Mouse (Mus musculus) kidney, postnatal 0 days (tissue): ENCODE measurements around the gene Gm28269. TPM values are rescaled to one million over a fixed set of nuclear protein-coding genes. Genes with fewer than 3 reads are reported as not detected.

Source experiments
- ATAC-seq: fragments of 200-750 bp; cut with Nextera tagmentation; replicated peaks from 2 replicates; pipeline ENCODE4 v1.8.0; 2017; ENCODE audit warnings: low read depth, moderate number of reproducible peaks, moderate TSS enrichment, moderate library complexity; ENCODE audit not compliant: low FRiP score
- DNase-seq: peaks from one replicate; pipeline ENCODE4 v3.0.0-alpha.2; 2016; ENCODE audit warnings: low spot score
- H3K27ac ChIP-seq: fragments of 300-500 bp; sonication (generic); 2 replicates; pipeline ENCODE4 v1.5.1; 2014; ENCODE audit warnings: mild to moderate bottlenecking
- H3K27me3 ChIP-seq: fragments of 300-500 bp; sonication (generic); 2 replicates; pipeline ENCODE4 v1.6.1; 2014; ENCODE audit warnings: low read length, mixed read lengths; ENCODE audit not compliant: insufficient read depth
- H3K36me3 ChIP-seq: fragments of 300-500 bp; sonication (generic); 2 replicates; pipeline ENCODE4 v1.6.1; 2014; ENCODE audit warnings: low read length, mixed read lengths; ENCODE audit not compliant: insufficient read depth
- H3K4me1 ChIP-seq: fragments of 300-500 bp; sonication (generic); replicated peaks from 2 replicates; pipeline ENCODE4 v1.6.1; 2014; ENCODE audit warnings: antibody characterized with exemption, low read length, mixed read lengths; ENCODE audit not compliant: insufficient read depth
- H3K4me2 ChIP-seq: fragments of 300-500 bp; sonication (generic); 2 replicates; pipeline ENCODE4 v1.6.1; 2014; ENCODE audit warnings: mild to moderate bottlenecking, low read length, moderate library complexity, mixed read lengths
- H3K4me3 ChIP-seq: fragments of 300-500 bp; sonication (generic); replicated peaks from 2 replicates; pipeline ENCODE4 v1.5.1; 2014; ENCODE audit warnings: low read depth, low read length
- H3K9ac ChIP-seq: fragments of 300-500 bp; sonication (generic); 2 replicates; pipeline ENCODE4 v1.6.1; 2014; ENCODE audit warnings: low read depth, low read length
- H3K9me3 ChIP-seq: fragments of 300-500 bp; sonication (generic); replicated peaks from 2 replicates; pipeline ENCODE4 v1.6.1; 2016; ENCODE audit warnings: low read length, inconsistent platforms, mixed read lengths
- CTCF ChIP-seq: IDR thresholded peaks from 2 replicates; pipeline ENCODE4 v1.5.1; 2016; ENCODE audit warnings: antibody characterized with exemption, low read depth, mild to moderate bottlenecking, moderate library complexity
- WGBS: fragments of 180-500 bp; shearing (Covaris S2); extraction: QIAGEN DNeasy Blood & Tissue Kit; methylation state at CpG from one replicate; pipeline ENCODE4 v1.1.7; 2014; 5-methylcytosine and 5-hydroxymethylcytosine counted together
- polyA plus RNA-seq: library from polyadenylated mRNA; unstranded; fragments of >200 nt; fragmentation: Nextera tagmentation; extraction: Ambion mirVana; gene quantifications from 2 replicates; pipeline ENCODE4 v1.2.1, GENCODE M21; 2015

The Gm28269 gene
- polyA plus RNA-seq, 1 experiment from 2014 or later: not detected

DNA sequence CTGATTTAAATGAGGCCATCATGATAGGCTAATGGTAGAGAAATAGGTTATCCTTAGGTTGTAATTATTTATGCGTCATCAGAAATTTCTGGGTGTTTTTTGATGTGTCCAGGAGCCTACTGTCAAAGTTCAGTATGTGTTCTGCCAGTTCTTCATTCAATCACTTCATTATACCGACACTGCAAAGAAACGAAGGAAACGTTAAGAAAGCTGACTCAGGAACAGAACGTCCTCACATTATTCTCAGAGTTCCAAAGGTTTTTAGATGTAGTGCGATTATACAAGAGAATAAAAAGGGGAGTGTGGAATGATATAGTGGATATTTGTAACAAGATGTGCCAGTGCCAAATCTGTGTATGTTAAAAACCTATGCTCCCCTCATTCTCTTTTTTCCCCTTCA, 49.7 kb downstream of the Gm28269 start:
- WGBS: 64% methylated on average over 6 of the region's 6 CpGs
- TF ChIP-seq CTCF: no peak
- no peaks in the 10 kb centered on the region for H3K36me3 ChIP-seq
- no peak overlapping the region for H3K4me3 ChIP-seq
- H3K27ac ChIP-seq: no peak overlapping the region
- DNase-seq (no peak), ATAC-seq (no peak)
- H3K4me2 ChIP-seq: no peak overlapping the region
- H3K27me3 ChIP-seq: no peaks in the 10 kb centered on the region
- H3K9me3 ChIP-seq: no peaks in the 10 kb centered on the region
- H3K4me1 ChIP-seq: no peaks in the 10 kb centered on the region
- no peak overlapping the region for H3K9ac ChIP-seq

Other genes starting within 250 kb of the Gm28269 start
- gene Slc6a14, start 30.2 kb downstream of the Gm28269 start, polyA plus RNA-seq: 0.14 and 0.17 TPM in 2 replicates